Mouse (Mus musculus): ENCODE results near the gene Mocs2.

GRCm38 (mm10) chr13:114856269-114856627, 38.2 kb downstream of the Mocs2 start:
- no peak for TF ChIP-seq EP300 (IDR thresholded peaks at IDR 0.05; ENCODE audit: low read depth)
- TF ChIP-seq CTCF (IDR thresholded peaks at IDR 0.05; ENCODE audit: low read depth), result no peak
